Mouse (Mus musculus) liver, embryonic 13.5 days (tissue): ENCODE measurements around the gene Hcn3. TPM values are rescaled to one million over a fixed set of nuclear protein-coding genes. Genes with fewer than 3 reads are reported as not detected.

ENCODE experiments used
- ATAC-seq: fragments of 200-750 bp; cut with Nextera tagmentation; 2 replicates; pipeline ENCODE4 v1.8.0; 2017; ENCODE audit warnings: low read depth, mild to moderate bottlenecking, moderate number of reproducible peaks, moderate library complexity
- DNase-seq: peaks from one replicate; pipeline ENCODE4 v3.0.0; 2022
- H3K27ac ChIP-seq: fragments of 300-500 bp; sonication (generic); 2 replicates; pipeline ENCODE4 v1.5.1; 2015; ENCODE audit warnings: moderate library complexity, mild to moderate bottlenecking, inconsistent platforms
- H3K27me3 ChIP-seq: fragments of 300-500 bp; sonication (generic); 2 replicates; pipeline ENCODE4 v1.6.1; 2015; ENCODE audit warnings: mild to moderate bottlenecking, inconsistent platforms
- H3K36me3 ChIP-seq: fragments of 300-500 bp; sonication (generic); 2 replicates; pipeline ENCODE4 v1.6.1; 2015; ENCODE audit warnings: mild to moderate bottlenecking, inconsistent platforms
- H3K4me1 ChIP-seq: fragments of 300-500 bp; sonication (generic); replicated peaks from 2 replicates; pipeline ENCODE4 v1.6.1; 2015; ENCODE audit warnings: inconsistent platforms
- H3K4me2 ChIP-seq: fragments of 300-500 bp; sonication (generic); 2 replicates; pipeline ENCODE4 v1.6.1; 2015; ENCODE audit warnings: inconsistent platforms, mild to moderate bottlenecking, moderate library complexity
- H3K4me3 ChIP-seq: fragments of 300-500 bp; sonication (generic); replicated peaks from 2 replicates; pipeline ENCODE4 v1.5.1; 2015; ENCODE audit warnings: mild to moderate bottlenecking, inconsistent platforms
- H3K9ac ChIP-seq: fragments of 300-500 bp; sonication (generic); 2 replicates; pipeline ENCODE4 v1.6.1; 2015; ENCODE audit warnings: mild to moderate bottlenecking, inconsistent platforms
- H3K9me3 ChIP-seq: fragments of 300-500 bp; sonication (generic); replicated peaks from 2 replicates; pipeline ENCODE4 v1.6.1; 2016; ENCODE audit warnings: inconsistent platforms
- WGBS: fragments of 180-500 bp; shearing (Covaris S2); methylation state at CpG from one replicate; pipeline ENCODE4 v1.1.7; 2015; ENCODE audit not compliant: insufficient replicate concordance; 5-methylcytosine and 5-hydroxymethylcytosine counted together
- polyA plus RNA-seq: library from polyadenylated mRNA; unstranded; fragments of >200 nt; fragmentation: Nextera tagmentation; extraction: Ambion mirVana; gene quantifications from 2 replicates; pipeline ENCODE4 v1.2.1, GENCODE M21; 2015

Gene Hcn3
- polyA plus RNA-seq, 1 experiment from 2014 or later, result 0.75 TPM

DNA sequence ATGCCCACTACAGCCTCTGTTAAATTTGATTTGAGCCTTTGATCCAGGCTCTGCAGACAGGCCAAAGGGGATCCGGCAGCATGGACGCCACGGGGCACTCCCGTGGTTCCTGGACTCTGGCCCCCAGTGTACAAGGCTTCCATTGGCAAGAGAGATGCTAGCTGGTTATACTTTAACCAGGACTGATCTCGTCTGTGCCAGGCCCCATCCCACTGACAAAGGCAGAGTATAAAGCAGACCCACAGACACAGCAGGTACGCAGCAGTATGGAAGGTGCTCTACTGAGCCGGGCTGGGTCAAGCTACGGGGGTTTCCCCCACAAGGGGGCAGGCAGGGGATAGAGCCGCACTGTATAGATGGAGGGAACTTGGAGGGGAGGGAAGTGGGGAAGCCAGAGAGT, 23.6 kb downstream of the Hcn3 start:
- DNase-seq (peak; percentile 68), ATAC-seq (peak; percentile 47)
- Histone ChIP-seq H3K4me1 (peaks cover 95% of the 10 kb centered on the region), H3K36me3 (peaks cover 34% of the 10 kb centered on the region), H3K4me2 (peak overlapping the region; percentile 76), H3K27me3 (no peaks in the 10 kb centered on the region), H3K9ac (peak overlapping the region; percentile 85), H3K4me3 (peak overlapping the region; percentile 73), H3K27ac (peak overlapping the region; percentile 95), H3K9me3 (no peaks in the 10 kb centered on the region)
- 16% methylated on average over 9 of the region's 9 CpGs for WGBS

DNA sequence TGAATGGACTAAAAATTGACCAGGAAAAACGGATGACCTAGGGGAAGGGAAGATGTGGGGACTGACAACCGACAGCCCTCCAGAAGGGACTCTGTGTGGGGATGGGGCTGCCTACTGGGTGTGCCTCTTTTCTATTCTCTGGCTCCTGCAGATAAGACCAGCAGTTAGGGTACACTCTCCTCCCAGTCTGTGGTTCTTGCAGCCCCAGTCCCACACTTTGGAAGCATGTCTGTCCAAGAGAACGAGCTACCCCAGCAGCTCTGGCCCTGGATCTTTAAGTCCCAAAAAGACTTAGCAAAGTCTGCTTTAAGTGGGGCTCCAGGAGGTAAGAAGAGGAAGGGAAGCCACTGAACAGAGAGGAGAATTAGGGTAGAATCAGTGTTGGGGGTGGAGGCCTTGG, 24.0 kb downstream of the Hcn3 start, which contains the start of gene Pklr:
TSS of gene Pklr (plus strand) at position 185 of the 400 bp plus-strand sequence.
- peak within 1 kb of the TSS; percentile 85 for H3K9ac ChIP-seq

DNA sequence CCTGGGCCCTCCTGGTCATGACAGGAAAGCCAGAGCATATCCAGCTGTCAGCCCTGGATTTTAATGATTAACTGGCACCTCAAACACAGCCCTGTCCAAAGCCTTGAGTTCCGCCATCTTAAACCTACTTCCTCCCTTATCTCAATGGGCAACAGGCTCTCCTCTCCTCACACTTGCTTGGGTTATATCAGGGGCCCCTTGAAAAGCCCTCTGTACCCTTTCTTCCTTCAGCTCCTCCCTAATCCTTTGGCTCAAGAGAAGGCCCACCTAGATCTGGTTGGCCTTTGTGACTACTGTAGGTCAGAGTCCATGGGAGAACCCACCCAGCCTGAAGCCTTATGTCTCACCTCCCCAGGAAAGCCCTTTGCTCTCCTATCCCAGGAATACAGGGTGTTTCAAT, 26.2 kb downstream of the Hcn3 start:
- peak overlapping the region; percentile 75 for H3K9ac ChIP-seq
- H3K27me3 ChIP-seq, result no peaks in the 10 kb centered on the region
- peak overlapping the region; percentile 55 for H3K4me3 ChIP-seq
- peaks cover 93% of the 10 kb centered on the region for H3K4me1 ChIP-seq
- peak overlapping the region; percentile 79 for H3K4me2 ChIP-seq
- WGBS, result 18% methylated on average over 1 of the region's 1 CpGs
- no peak for DNase-seq
- no peaks in the 10 kb centered on the region for H3K9me3 ChIP-seq
- H3K27ac ChIP-seq, result peak overlapping the region; percentile 95
- H3K36me3 ChIP-seq, result peaks cover 8% of the 10 kb centered on the region
- peak; percentile 8 for ATAC-seq

More for the DNA sequence above, 24.0 kb downstream of the Hcn3 start, which contains the start of gene Pklr:
- Histone ChIP-seq H3K4me3 (peak within 1 kb of the TSS; percentile 73), H3K4me1 (peaks cover 93% of the 10 kb centered on the region), H3K4me2 (peak within 1 kb of the TSS; percentile 79), H3K27me3 (no peaks in the 10 kb centered on the region), H3K9me3 (no peaks in the 10 kb centered on the region), H3K27ac (peak within 1 kb of the TSS; percentile 95), H3K36me3 (peaks cover 30% of the 10 kb centered on the region)
- WGBS, result 15% methylated on average over 3 of the region's 3 CpGs
- peak; percentile 62 for ATAC-seq
- peak; percentile 72 for DNase-seq

GRCm38 (mm10) chr3:89133063-89133450, 26.9 kb downstream of the Hcn3 start:
- no peaks in the 10 kb centered on the region for H3K27me3 ChIP-seq
- peak overlapping the region; percentile 95 for H3K27ac ChIP-seq
- DNase-seq (no peak), ATAC-seq (no peak)
- peak overlapping the region; percentile 55 for H3K4me3 ChIP-seq
- H3K4me2 ChIP-seq, result peak overlapping the region; percentile 79
- H3K4me1 ChIP-seq, result peaks cover 93% of the 10 kb centered on the region
- peaks cover 2% of the 10 kb centered on the region; the same call in 1 of the 2 replicates for H3K36me3 ChIP-seq
- H3K9ac ChIP-seq, result peak overlapping the region; percentile 75
- H3K9me3 ChIP-seq, result no peaks in the 10 kb centered on the region
- whole genome bisulfite sequencing, result 28% methylated on average over 7 of the region's 7 CpGs

- H3K4me2 ChIP-seq, result peak overlapping the region; percentile 79
- no peaks in the 10 kb centered on the region for H3K27me3 ChIP-seq
- peak overlapping the region; percentile 75 for H3K9ac ChIP-seq
- peak; percentile 95 for DNase-seq
- H3K4me1 ChIP-seq, result peaks cover 93% of the 10 kb centered on the region
- ATAC-seq, result peak; percentile 89
- peak overlapping the region; percentile 55 for H3K4me3 ChIP-seq
- WGBS, result 3% methylated on average over 30 of the region's 30 CpGs
- H3K36me3 ChIP-seq, result no peaks in the 10 kb centered on the region
- peak overlapping the region; percentile 95 for H3K27ac ChIP-seq
- H3K9me3 ChIP-seq, result no peaks in the 10 kb centered on the region
Observed at GRCm38 (mm10) chr3:89132285-89133062, 27.5 kb downstream of the Hcn3 start.

GRCm38 (mm10) chr3:89131816-89132215, 28.2 kb downstream of the Hcn3 start:
- Histone ChIP-seq H3K9ac (peak overlapping the region; percentile 75), H3K27ac (peak overlapping the region; percentile 95), H3K27me3 (no peaks in the 10 kb centered on the region), H3K4me3 (peak overlapping the region; percentile 55), H3K4me1 (peaks cover 91% of the 10 kb centered on the region), H3K4me2 (peak overlapping the region; percentile 79), H3K9me3 (no peaks in the 10 kb centered on the region), H3K36me3 (no peaks in the 10 kb centered on the region)
- no peak for DNase-seq
- 18% methylated on average over 4 of the region's 4 CpGs for WGBS
- ATAC-seq, result no peak

DNA sequence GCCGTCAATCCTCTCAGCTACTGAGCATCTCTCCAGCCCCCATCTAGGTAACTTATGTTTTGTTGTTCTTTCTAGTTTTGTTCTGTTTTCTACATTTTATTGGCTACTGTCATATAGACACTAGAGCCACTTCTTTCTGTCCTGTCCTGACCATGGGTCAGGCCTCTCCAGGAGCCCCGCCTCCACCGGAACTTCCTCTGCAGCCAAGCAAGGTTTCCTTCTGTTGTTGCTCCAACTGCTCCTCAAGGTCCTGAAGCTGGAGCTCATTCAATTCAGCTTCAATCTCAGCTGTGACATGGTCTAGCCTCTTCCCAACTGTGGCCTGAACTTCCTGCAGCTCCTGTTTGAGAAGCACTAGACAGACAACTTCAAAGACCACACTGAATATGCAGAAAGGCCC, 30.1 kb downstream of the Hcn3 start:
- Histone ChIP-seq H3K9me3 (no peaks in the 10 kb centered on the region), H3K4me3 (no peak overlapping the region), H3K4me2 (no peak overlapping the region), H3K9ac (no peak overlapping the region), H3K36me3 (no peaks in the 10 kb centered on the region), H3K27me3 (no peaks in the 10 kb centered on the region), H3K4me1 (peaks cover 74% of the 10 kb centered on the region), H3K27ac (peak overlapping the region; percentile 67)
- DNase-seq (no peak), ATAC-seq (no peak)
- WGBS, result 78% methylated on average over 3 of the region's 3 CpGs

- no peak overlapping the region for H3K27ac ChIP-seq
- ATAC-seq (no peak), DNase-seq (no peak)
- no peaks in the 10 kb centered on the region for H3K9me3 ChIP-seq
- peaks cover 51% of the 10 kb centered on the region for H3K4me1 ChIP-seq
- no peak overlapping the region for H3K9ac ChIP-seq
- 84% methylated on average over 3 of the region's 3 CpGs for WGBS
- no peaks in the 10 kb centered on the region for H3K36me3 ChIP-seq
- H3K4me2 ChIP-seq, result no peak overlapping the region
- H3K4me3 ChIP-seq, result no peak overlapping the region
- no peaks in the 10 kb centered on the region for H3K27me3 ChIP-seq
Observed at GRCm38 (mm10) chr3:89125981-89126380, 34.0 kb downstream of the Hcn3 start.

DNA sequence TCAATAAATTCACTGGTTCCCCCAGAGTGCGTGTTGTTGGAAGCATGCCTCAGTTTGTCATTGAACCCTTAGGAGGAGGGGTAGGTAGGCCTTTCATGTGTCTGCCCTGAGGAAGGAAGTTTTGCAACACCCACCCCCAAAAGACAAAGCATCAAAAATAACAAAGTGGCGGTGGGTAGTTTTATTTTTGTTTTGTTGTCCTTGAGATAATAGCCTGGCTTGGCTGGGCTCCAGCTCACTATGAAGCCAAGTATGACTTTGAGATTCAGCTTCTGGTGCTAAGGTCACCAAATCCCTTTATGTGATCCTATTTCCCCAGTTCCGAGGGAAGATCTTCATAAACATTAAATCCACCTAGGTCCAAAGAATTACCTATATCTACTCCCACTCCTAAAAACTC, 35.8 kb downstream of the Hcn3 start:
- no peak overlapping the region for H3K9ac ChIP-seq
- H3K4me1 ChIP-seq, result peaks cover 34% of the 10 kb centered on the region
- H3K27me3 ChIP-seq, result no peaks in the 10 kb centered on the region
- H3K9me3 ChIP-seq, result no peaks in the 10 kb centered on the region
- no peak overlapping the region for H3K27ac ChIP-seq
- H3K4me3 ChIP-seq, result no peak overlapping the region
- DNase-seq, result no peak
- H3K36me3 ChIP-seq, result no peaks in the 10 kb centered on the region
- H3K4me2 ChIP-seq, result no peak overlapping the region
- ATAC-seq, result no peak
- 58% methylated on average over 3 of the region's 3 CpGs for WGBS

GRCm38 (mm10) chr3:89123313-89123712, 36.7 kb downstream of the Hcn3 start:
- H3K4me1 ChIP-seq, result peaks cover 24% of the 10 kb centered on the region
- H3K4me3 ChIP-seq, result no peak overlapping the region
- H3K9me3 ChIP-seq, result no peaks in the 10 kb centered on the region
- H3K4me2 ChIP-seq, result no peak overlapping the region
- no peak overlapping the region for H3K27ac ChIP-seq
- WGBS, result 67% methylated on average over 2 of the region's 2 CpGs
- DNase-seq (no peak), ATAC-seq (no peak)
- H3K9ac ChIP-seq, result no peak overlapping the region
- H3K36me3 ChIP-seq, result no peaks in the 10 kb centered on the region
- no peaks in the 10 kb centered on the region for H3K27me3 ChIP-seq

GRCm38 (mm10) chr3:89115522-89115921, 44.5 kb downstream of the Hcn3 start:
- ATAC-seq (peak; percentile 85), DNase-seq (peak; percentile 64)
- H3K9ac ChIP-seq, result no peak overlapping the region
- H3K36me3 ChIP-seq, result no peaks in the 10 kb centered on the region
- H3K4me3 ChIP-seq, result no peak overlapping the region
- no peaks in the 10 kb centered on the region for H3K27me3 ChIP-seq
- 5% methylated on average over 2 of the region's 2 CpGs for WGBS
- H3K9me3 ChIP-seq, result no peaks in the 10 kb centered on the region
- peaks cover 34% of the 10 kb centered on the region for H3K4me1 ChIP-seq
- H3K4me2 ChIP-seq, result peak overlapping the region; percentile 47
- H3K27ac ChIP-seq, result peak overlapping the region; percentile 75

- peak overlapping the region; percentile 23; the same call in 1 of the 2 replicates for H3K27ac ChIP-seq
- H3K36me3 ChIP-seq, result no peaks in the 10 kb centered on the region
- no peak overlapping the region for H3K9ac ChIP-seq
- peaks cover 33% of the 10 kb centered on the region for H3K4me1 ChIP-seq
- DNase-seq, result no peak
- no peak overlapping the region for H3K4me2 ChIP-seq
- no peaks in the 10 kb centered on the region for H3K27me3 ChIP-seq
- ATAC-seq, result no peak
- H3K9me3 ChIP-seq, result no peaks in the 10 kb centered on the region
- no peak overlapping the region for H3K4me3 ChIP-seq
- 81% methylated on average over 4 of the region's 4 CpGs for WGBS
Observed at GRCm38 (mm10) chr3:89113058-89113457, 46.9 kb downstream of the Hcn3 start.
